In the genomic region with DNA sequence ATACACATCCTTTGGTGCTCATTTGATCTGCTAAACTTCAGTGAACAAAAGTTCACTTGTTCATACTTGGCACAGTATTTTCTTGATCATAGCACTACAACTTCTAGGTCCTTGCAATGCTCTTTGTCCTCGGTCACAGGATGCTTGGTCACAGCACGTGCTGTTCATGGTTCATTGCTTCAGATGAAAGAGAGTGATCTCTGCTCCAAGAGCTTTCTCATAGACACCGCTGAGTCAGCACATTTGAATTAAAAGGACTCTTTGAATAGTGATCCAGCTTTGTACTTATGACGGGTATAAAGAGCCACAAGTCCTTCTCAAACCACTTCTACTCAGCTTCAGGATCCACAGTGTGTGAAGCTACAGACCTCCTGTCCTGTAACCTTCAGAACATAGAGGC, we compare ENCODE assay signal across 12 mouse cellular contexts.
DNase-seq lines count a peak whose midpoint lies in the region; ATAC-seq and TF ChIP-seq lines count a peak whose summit lies in the region.
"Had no signal": no experiment of that assay in that cellular context is flagged by ENCODE, and none has a peak within 500 bp of the region (broad histone marks: within the 10 kb centered on the region; RNA-seq: fewer than 3 reads in every experiment).

No protein-coding gene starts in this region.

- no peaks in the 10 kb centered on the region for H3K9me3 ChIP-seq in embryonic facial prominence, embryonic 11.5 days (replicated peaks; ENCODE audit: control insufficient read depth, low read length)
- no peaks in the 10 kb centered on the region for H3K9me3 ChIP-seq in embryonic facial prominence, embryonic 10.5 days
- H3K9me3 ChIP-seq in neural tube, embryonic 15.5 days (replicated peaks), result no peaks in the 10 kb centered on the region
- no peaks in the 10 kb centered on the region for H3K9me3 ChIP-seq in kidney, postnatal 0 days (replicated peaks; ENCODE audit: low read length)
- H3K9me3 ChIP-seq: G1E; limb, embryonic 15.5 days had no signal

- WGBS in embryonic facial prominence, embryonic 11.5 days, result 43% methylated on average over 4 of the region's 4 CpGs
- 38% methylated on average over 4 of the region's 4 CpGs for WGBS in embryonic facial prominence, embryonic 10.5 days
- 13% methylated on average over 4 of the region's 4 CpGs for WGBS in neural tube, embryonic 15.5 days
- WGBS in kidney, postnatal 0 days, result 40% methylated on average over 4 of the region's 4 CpGs

- no peaks in the 10 kb centered on the region for H3K36me3 ChIP-seq in embryonic facial prominence, embryonic 11.5 days (replicated peaks; ENCODE audit: control insufficient read depth, insufficient read depth, low read depth, low read length)
- H3K36me3 ChIP-seq in embryonic facial prominence, embryonic 10.5 days (replicated peaks), result no peaks in the 10 kb centered on the region
- no peaks in the 10 kb centered on the region for H3K36me3 ChIP-seq in neural tube, embryonic 15.5 days
- no peaks in the 10 kb centered on the region for H3K36me3 ChIP-seq in kidney, postnatal 0 days (ENCODE audit: insufficient read depth, low read length)
- H3K36me3 ChIP-seq: G1E; limb, embryonic 15.5 days had no signal

- TF ChIP-seq CTCF in kidney, postnatal 0 days (IDR thresholded peaks at IDR 0.05; ENCODE audit: low read depth), result no peak

- no peak for ATAC-seq in embryonic facial prominence, embryonic 11.5 days (replicated peaks; ENCODE audit: insufficient number of reproducible peaks, low FRiP score, low TSS enrichment, low read depth)
- ATAC-seq in neural tube, embryonic 15.5 days (ENCODE audit: low FRiP score), result no peak
- peak; percentile 46; the same call in 1 of the 2 replicates for ATAC-seq in kidney, postnatal 0 days (replicated peaks; ENCODE audit: low FRiP score, low read depth)
- no peak for ATAC-seq in CD4-positive, CD25-positive, alpha-beta regulatory T cell, adult 4 months
- ATAC-seq: intestine, postnatal 0 days had no signal

- no peaks in the 10 kb centered on the region for H3K27me3 ChIP-seq in embryonic facial prominence, embryonic 11.5 days (ENCODE audit: control insufficient read depth, insufficient read depth, low read length)
- no peaks in the 10 kb centered on the region for H3K27me3 ChIP-seq in embryonic facial prominence, embryonic 10.5 days (replicated peaks; ENCODE audit: low read depth, poor library complexity, severe bottlenecking)
- H3K27me3 ChIP-seq in neural tube, embryonic 15.5 days (replicated peaks), result no peaks in the 10 kb centered on the region
- H3K27me3 ChIP-seq in kidney, postnatal 0 days (ENCODE audit: insufficient read depth, low read length), result no peaks in the 10 kb centered on the region
- H3K27me3 ChIP-seq: limb, embryonic 15.5 days had no signal

- DNase-seq in embryonic facial prominence, embryonic 11.5 days (ENCODE audit: low spot score), result peak; percentile 2
- no peak for DNase-seq in embryonic facial prominence, embryonic 10.5 days (ENCODE audit: low spot score)
- peak; percentile 15 for DNase-seq in neural tube, embryonic 10.5 days (ENCODE audit: extremely low spot score, low spot score)
- DNase-seq in kidney, postnatal 0 days (ENCODE audit: low spot score), result peak; percentile 15
- no peak for DNase-seq in thymus, postnatal 10 days (ENCODE audit: low spot score in 2 of 2)
- no peak for DNase-seq in left cerebral cortex, adult 11 months (ENCODE audit: low spot score)
- DNase-seq: cerebellum, postnatal 25 days had no signal

- no peaks in the 10 kb centered on the region for H3K4me1 ChIP-seq in embryonic facial prominence, embryonic 11.5 days (ENCODE audit: control insufficient read depth, insufficient read depth, low read length)
- no peaks in the 10 kb centered on the region for H3K4me1 ChIP-seq in embryonic facial prominence, embryonic 10.5 days
- H3K4me1 ChIP-seq in neural tube, embryonic 15.5 days, result no peaks in the 10 kb centered on the region
- H3K4me1 ChIP-seq in kidney, postnatal 0 days (replicated peaks; ENCODE audit: insufficient read depth, low read length), result no peaks in the 10 kb centered on the region
- H3K4me1 ChIP-seq: limb, embryonic 15.5 days had no signal

- no peak overlapping the region for H3K27ac ChIP-seq in embryonic facial prominence, embryonic 11.5 days (replicated peaks; ENCODE audit: low read depth, low read length)
- H3K27ac ChIP-seq in embryonic facial prominence, embryonic 10.5 days (replicated peaks), result no peak overlapping the region
- H3K27ac ChIP-seq in neural tube, embryonic 15.5 days (replicated peaks), result no peak overlapping the region
- no peak overlapping the region for H3K27ac ChIP-seq in kidney, postnatal 0 days
- H3K27ac ChIP-seq: limb, embryonic 15.5 days had no signal

- no peak overlapping the region for H3K4me2 ChIP-seq in embryonic facial prominence, embryonic 11.5 days (ENCODE audit: low read depth, low read length)
- no peak overlapping the region for H3K4me2 ChIP-seq in neural tube, embryonic 15.5 days
- no peak overlapping the region for H3K4me2 ChIP-seq in kidney, postnatal 0 days (ENCODE audit: low read length)
- H3K4me2 ChIP-seq: limb, embryonic 15.5 days had no signal

- H3K9ac ChIP-seq in embryonic facial prominence, embryonic 11.5 days (replicated peaks; ENCODE audit: low read length), result no peak overlapping the region
- H3K9ac ChIP-seq in neural tube, embryonic 15.5 days (replicated peaks), result no peak overlapping the region
- no peak overlapping the region for H3K9ac ChIP-seq in kidney, postnatal 0 days (ENCODE audit: low read depth, low read length)
- H3K9ac ChIP-seq: limb, embryonic 15.5 days had no signal

- no peak overlapping the region for H3K4me3 ChIP-seq in embryonic facial prominence, embryonic 11.5 days (ENCODE audit: low read depth, low read length)
- H3K4me3 ChIP-seq in embryonic facial prominence, embryonic 10.5 days, result no peak overlapping the region
- no peak overlapping the region for H3K4me3 ChIP-seq in neural tube, embryonic 15.5 days (replicated peaks)
- H3K4me3 ChIP-seq in kidney, postnatal 0 days (replicated peaks; ENCODE audit: low read depth, low read length), result no peak overlapping the region
- H3K4me3 ChIP-seq: limb, embryonic 15.5 days had no signal

Comparison
In these comparisons a context has a peak if more than half of its experiments do, and no peak if none do; other contexts are left out.
1. DNase-seq: peak in embryonic facial prominence, embryonic 11.5 days (single experiment), neural tube, embryonic 10.5 days (single experiment) and kidney, postnatal 0 days (single experiment); none in embryonic facial prominence, embryonic 10.5 days (single experiment), thymus, postnatal 10 days (0 of 2) and left cerebral cortex, adult 11 months (single experiment).